Mouse (Mus musculus) embryonic fibroblast, embryonic 13.5 days (primary cell): ENCODE measurements around the gene Aldh3b2.

Experiments
- CTCF ChIP-seq: IDR thresholded peaks from 2 replicates; pipeline ENCODE4 v1.5.1; 2011; ENCODE audit warnings: mild to moderate bottlenecking, control low read depth, low read length, moderate library complexity, borderline replicate concordance; ENCODE audit not compliant: insufficient read depth
- POLR2A ChIP-seq: IDR thresholded peaks from 2 replicates; pipeline ENCODE4 v1.6.1; 2011; ENCODE audit warnings: low read depth, mild to moderate bottlenecking, control low read depth, low read length, moderate library complexity

DNA sequence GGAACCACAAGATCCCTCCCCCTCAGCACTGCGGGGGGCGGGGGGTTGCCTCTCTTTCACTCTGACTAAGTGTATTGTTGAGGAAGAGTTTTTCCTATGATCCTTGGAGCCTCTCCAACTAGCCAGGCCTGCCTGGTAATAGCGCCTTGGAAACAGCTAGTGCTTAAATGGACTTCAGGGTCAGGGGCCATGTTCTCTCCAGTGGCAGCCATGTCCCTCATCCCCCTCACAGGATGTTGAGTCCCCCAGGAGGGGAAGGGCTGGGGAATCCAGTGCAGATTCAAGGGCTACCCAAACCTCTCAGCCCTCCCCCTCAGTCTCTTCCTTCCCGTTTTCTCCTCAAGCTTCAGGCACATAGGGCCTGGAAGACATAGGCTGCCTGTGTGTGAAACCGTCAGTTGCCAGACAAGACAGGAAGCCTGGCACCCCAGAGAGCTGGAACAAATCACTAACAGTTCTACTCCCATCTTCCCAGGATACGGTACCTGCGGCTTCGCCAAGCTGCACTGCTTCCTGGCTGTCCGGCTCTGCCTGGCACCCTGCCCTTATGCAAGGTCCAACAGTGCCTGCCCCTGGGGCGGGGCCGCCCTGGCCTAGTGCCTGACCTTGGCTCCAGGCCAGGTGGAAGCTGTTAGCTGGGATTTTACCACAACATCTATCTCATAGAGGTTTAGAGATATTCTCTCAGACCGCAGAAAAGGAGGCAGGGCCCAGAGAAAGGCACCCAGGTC, 42.8 kb upstream of the Aldh3b2 start, which contains the start of gene Aldh3b1:
- TF ChIP-seq CTCF (no peak), POLR2A (no peak)
